Mouse (Mus musculus): Measurements from ENCODE around the gene Scyl1. TPM values are rescaled to one million over a fixed set of nuclear protein-coding genes. Genes with fewer than 3 reads are reported as not detected.

The Scyl1 gene
- polyA plus RNA-seq, 1 experiment from 2014 or later, result 64.6 TPM

DNA sequence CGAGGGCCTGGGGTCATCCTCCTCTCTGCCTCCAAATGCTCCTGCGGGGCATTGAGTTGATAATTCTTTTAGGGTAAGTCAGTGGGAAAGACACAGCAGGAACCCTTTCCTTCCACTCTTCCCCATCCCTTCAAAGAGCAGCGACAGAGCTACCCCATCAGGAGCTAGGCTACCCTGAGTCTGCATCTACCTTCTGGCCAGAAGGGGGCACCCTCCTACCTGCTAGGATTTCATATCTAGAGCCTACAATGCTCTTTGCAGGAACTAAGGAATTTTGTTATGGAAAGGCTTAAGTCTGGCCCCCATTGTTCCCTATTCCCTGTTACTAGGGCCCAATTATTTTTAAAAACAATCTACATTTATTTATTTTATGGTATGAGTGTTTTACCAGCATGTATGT is 60.0 kb downstream of the Scyl1 start:
- 22% methylated on average over 3 of the region's 3 CpGs for WGBS
- TF ChIP-seq CTCF (IDR thresholded peaks at IDR 0.05) (peak; percentile 89), EP300 (IDR thresholded peaks at IDR 0.05) (no peak)
- ATAC-seq (peak; percentile 31), DNase-seq (ENCODE audit: low spot score) (peak; percentile 89)
- Histone ChIP-seq H3K27me3 (replicated peaks; ENCODE audit: insufficient read depth, low read length) (no peaks in the 10 kb centered on the region), H3K4me1 (ENCODE audit: insufficient read depth, low read depth, low read length) (peaks cover 8% of the 10 kb centered on the region), H3K27ac (ENCODE audit: low read length) (no peak overlapping the region), H3K36me3 (ENCODE audit: insufficient read depth, low read length) (peaks cover 16% of the 10 kb centered on the region; the same call in 1 of the 2 replicates), H3K9me3 (ENCODE audit: low read length) (no peaks in the 10 kb centered on the region), H3K4me3 (ENCODE audit: low read depth, low read length) (no peak overlapping the region), H3K9ac (replicated peaks; ENCODE audit: low read depth) (no peak overlapping the region), H3K4me2 (replicated peaks; ENCODE audit: low read depth, low read length) (no peak overlapping the region)

DNA sequence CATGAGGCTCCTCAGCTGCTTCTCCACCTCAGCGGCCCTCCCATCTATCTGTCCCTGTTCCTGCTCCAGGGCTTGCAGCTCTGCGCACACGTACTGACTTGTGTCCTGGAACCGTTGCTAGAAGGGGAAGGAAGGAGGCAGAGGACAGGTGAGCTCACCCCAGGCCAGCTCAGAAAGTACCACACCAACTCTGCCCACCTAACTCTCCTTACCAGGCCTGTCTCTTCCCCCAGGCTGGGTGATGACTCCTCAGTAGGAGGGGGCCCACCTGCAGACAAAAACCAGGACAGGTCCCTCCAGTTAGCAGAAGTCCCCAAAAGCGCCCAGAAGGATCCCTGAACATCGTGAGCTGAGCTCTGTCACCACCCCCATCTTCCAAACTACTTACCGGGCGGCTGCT is 60.6 kb downstream of the Scyl1 start:
- no peak overlapping the region for H3K4me2 ChIP-seq (replicated peaks; ENCODE audit: low read depth, low read length)
- TF ChIP-seq EP300 (IDR thresholded peaks at IDR 0.05), result no peak
- TF ChIP-seq CTCF (IDR thresholded peaks at IDR 0.05), result no peak
- H3K4me3 ChIP-seq (ENCODE audit: low read depth, low read length), result no peak overlapping the region
- no peak overlapping the region for H3K27ac ChIP-seq (ENCODE audit: low read length)
- H3K9me3 ChIP-seq (ENCODE audit: low read length), result no peaks in the 10 kb centered on the region
- no peak for DNase-seq (ENCODE audit: low spot score)
- peaks cover 16% of the 10 kb centered on the region; the same call in 1 of the 2 replicates for H3K36me3 ChIP-seq (ENCODE audit: insufficient read depth, low read length)
- 85% methylated on average over 7 of the region's 8 CpGs for WGBS
- H3K9ac ChIP-seq (replicated peaks; ENCODE audit: low read depth), result no peak overlapping the region
- peaks cover 8% of the 10 kb centered on the region for H3K4me1 ChIP-seq (ENCODE audit: insufficient read depth, low read depth, low read length)
- no peaks in the 10 kb centered on the region for H3K27me3 ChIP-seq (replicated peaks; ENCODE audit: insufficient read depth, low read length)
- ATAC-seq, result no peak

- WGBS, result 95% methylated on average over 6 of the region's 6 CpGs
- no peak overlapping the region for H3K9ac ChIP-seq (replicated peaks; ENCODE audit: low read depth)
- DNase-seq (ENCODE audit: low spot score), result no peak
- no peak for ATAC-seq
- no peaks in the 10 kb centered on the region for H3K27me3 ChIP-seq (replicated peaks; ENCODE audit: insufficient read depth, low read length)
- no peak overlapping the region for H3K4me3 ChIP-seq (ENCODE audit: low read depth, low read length)
- peaks cover 8% of the 10 kb centered on the region for H3K4me1 ChIP-seq (ENCODE audit: insufficient read depth, low read depth, low read length)
- no peak overlapping the region for H3K4me2 ChIP-seq (replicated peaks; ENCODE audit: low read depth, low read length)
- no peaks in the 10 kb centered on the region for H3K9me3 ChIP-seq (ENCODE audit: low read length)
- H3K27ac ChIP-seq (ENCODE audit: low read length), result no peak overlapping the region
- peaks cover 16% of the 10 kb centered on the region; the same call in 1 of the 2 replicates for H3K36me3 ChIP-seq (ENCODE audit: insufficient read depth, low read length)
- no peak for TF ChIP-seq CTCF (IDR thresholded peaks at IDR 0.05)
- no peak for TF ChIP-seq EP300 (IDR thresholded peaks at IDR 0.05)
Measured at GRCm38 (mm10) chr19:5710068-5710467, 61.2 kb downstream of the Scyl1 start.

Other genes starting within 250 kb of the Scyl1 start
- gene Ovol1, start 210.8 kb downstream of the Scyl1 start, polyA plus RNA-seq (2015; fragmentation: Nextera tagmentation; extraction: Ambion mirVana), result 2.1 and 2.2 TPM in 2 replicates
- 3.9 and 4.3 TPM in 2 replicates for gene Ap5b1, start 203.4 kb downstream of the Scyl1 start, polyA plus RNA-seq (2015; fragmentation: Nextera tagmentation; extraction: Ambion mirVana)
- 59.6 and 68.5 TPM in 2 replicates for gene Rnaseh2c, start 169.5 kb downstream of the Scyl1 start, polyA plus RNA-seq (2015; fragmentation: Nextera tagmentation; extraction: Ambion mirVana)
- gene Kat5, start 161.2 kb downstream of the Scyl1 start, polyA plus RNA-seq (2015; fragmentation: Nextera tagmentation; extraction: Ambion mirVana), result 51.1 and 51.9 TPM in 2 replicates
- gene Rela, start 133.9 kb downstream of the Scyl1 start, polyA plus RNA-seq (2015; fragmentation: Nextera tagmentation; extraction: Ambion mirVana), result 50.1 and 51.5 TPM in 2 replicates
- gene Sipa1, start 107.7 kb downstream of the Scyl1 start, polyA plus RNA-seq (2015; fragmentation: Nextera tagmentation; extraction: Ambion mirVana), result 32.6 and 38.2 TPM in 2 replicates
- 36.8 and 36.9 TPM in 2 replicates for gene Map3k11, start 82.7 kb downstream of the Scyl1 start, polyA plus RNA-seq (2015; fragmentation: Nextera tagmentation; extraction: Ambion mirVana)
- 11.3 and 12.9 TPM in 2 replicates for gene Pcnx3, start 82.5 kb downstream of the Scyl1 start, polyA plus RNA-seq (2015; fragmentation: Nextera tagmentation; extraction: Ambion mirVana)
- gene Kcnk7, start 67.1 kb downstream of the Scyl1 start, polyA plus RNA-seq (2015; fragmentation: Nextera tagmentation; extraction: Ambion mirVana), result 0.87 and 1.3 TPM in 2 replicates
- 19.3 and 21.6 TPM in 2 replicates for gene Ehbp1l1, start 45.1 kb downstream of the Scyl1 start, polyA plus RNA-seq (2015; fragmentation: Nextera tagmentation; extraction: Ambion mirVana)
- 120 and 126 TPM in 2 replicates for gene Fam89b, start 41.8 kb downstream of the Scyl1 start, polyA plus RNA-seq (2015; fragmentation: Nextera tagmentation; extraction: Ambion mirVana)
- 51.9 and 59.6 TPM in 2 replicates for gene Ltbp3, start 30.5 kb downstream of the Scyl1 start, polyA plus RNA-seq (2015; fragmentation: Nextera tagmentation; extraction: Ambion mirVana)
- gene Frmd8, start 103.9 kb upstream of the Scyl1 start, polyA plus RNA-seq (2015; fragmentation: Nextera tagmentation; extraction: Ambion mirVana), result 33.9 and 35.1 TPM in 2 replicates
- 8.4 and 10.2 TPM in 2 replicates for gene Slc25a45, start 106.4 kb upstream of the Scyl1 start, polyA plus RNA-seq (2015; fragmentation: Nextera tagmentation; extraction: Ambion mirVana)
- 1.3 and 1.5 TPM in 2 replicates for gene Tigd3, start 122.7 kb upstream of the Scyl1 start, polyA plus RNA-seq (2015; fragmentation: Nextera tagmentation; extraction: Ambion mirVana)
- 77.7 and 78.0 TPM in 2 replicates for gene Dpf2, start 141.6 kb upstream of the Scyl1 start, polyA plus RNA-seq (2015; fragmentation: Nextera tagmentation; extraction: Ambion mirVana)
- 21.3 and 23.2 TPM in 2 replicates for gene Cdc42ep2, start 153.4 kb upstream of the Scyl1 start, polyA plus RNA-seq (2015; fragmentation: Nextera tagmentation; extraction: Ambion mirVana)
- gene Pola2, start 192.8 kb upstream of the Scyl1 start, polyA plus RNA-seq (2015; fragmentation: Nextera tagmentation; extraction: Ambion mirVana), result 16.6 and 20.7 TPM in 2 replicates
- gene Slc22a20, start 214.7 kb upstream of the Scyl1 start, polyA plus RNA-seq (2015; fragmentation: Nextera tagmentation; extraction: Ambion mirVana), result not detected in 2 replicates
- 11.9 and 14.3 TPM in 2 replicates for gene Capn1, start 244.5 kb upstream of the Scyl1 start, polyA plus RNA-seq (2015; fragmentation: Nextera tagmentation; extraction: Ambion mirVana)